Mouse (Mus musculus) CH12.LX (cell line): Measurements from ENCODE around the gene Ttc17. TPM values are rescaled to one million over a fixed set of nuclear protein-coding genes. Genes with fewer than 3 reads are reported as not detected.

Experiments
- DNase-seq: peaks from one replicate; pipeline ENCODE4 v3.0.0-alpha.2; 2013; ENCODE audit errors: extremely low read depth
- H3K27ac ChIP-seq: 2 replicates; pipeline ENCODE4 v1.5.1; 2012; ENCODE audit warnings: low read depth, mild to moderate bottlenecking, control low read depth, moderate library complexity; ENCODE audit not compliant: insufficient read depth
- H3K27me3 ChIP-seq: replicated peaks from 2 replicates; pipeline ENCODE3; 2012; ENCODE audit warnings: inconsistent platforms
- H3K36me3 ChIP-seq, 2 experiments: replicated peaks in 1 of 2; 2 replicates each; pipeline versions ENCODE3 to v1.6.1; 2012; ENCODE audit warnings: inconsistent platforms in 1 of 2, low read length in 1 of 2, mild to moderate bottlenecking in 1 of 2, mixed read lengths in 1 of 2, moderate library complexity in 1 of 2; ENCODE audit not compliant: control insufficient read depth in 1 of 2, insufficient read depth in 1 of 2
- H3K4me1 ChIP-seq, 2 experiments: 2 replicates each; pipeline ENCODE4 v1.6.1; 2012; ENCODE audit warnings: inconsistent platforms in 1 of 2, moderate library complexity in 1 of 2; ENCODE audit not compliant: insufficient read depth in 2 of 2, control insufficient read depth in 1 of 2
- H3K4me2 ChIP-seq: 2 replicates; pipeline ENCODE4 v1.6.1; 2012; ENCODE audit warnings: low read depth, mild to moderate bottlenecking, control low read depth; ENCODE audit not compliant: poor library complexity, insufficient read depth, severe bottlenecking
- H3K4me3 ChIP-seq, 3 experiments: fragments of 150-350 bp in 1 of 3; sonication (generic) in 1 of 3; replicated peaks in 1 of 3; 2 replicates each; pipeline versions ENCODE3 to v1.5.1; 2011 to 2012; ENCODE audit warnings: low read depth in 2 of 3, low read length in 2 of 3, mild to moderate bottlenecking in 2 of 3, moderate library complexity in 2 of 3, control low read depth in 1 of 3, improper control_type of control experiment in 1 of 3, inconsistent platforms in 1 of 3, mixed read lengths in 1 of 3; ENCODE audit not compliant: poor library complexity in 1 of 3
- H3K79me2 ChIP-seq: replicated peaks from 2 replicates; pipeline ENCODE4 v1.6.1; 2012; ENCODE audit warnings: mild to moderate bottlenecking, moderate library complexity; ENCODE audit not compliant: control insufficient read depth, poor library complexity, insufficient read depth, severe bottlenecking; ENCODE audit errors: extremely low read depth
- H3K9ac ChIP-seq: 2 replicates; pipeline ENCODE4 v1.6.1; 2012; ENCODE audit warnings: low read depth, mild to moderate bottlenecking, control low read depth, moderate library complexity; ENCODE audit not compliant: insufficient read depth
- H3K9me3 ChIP-seq: replicated peaks from 2 replicates; pipeline ENCODE3; 2012; ENCODE audit warnings: low read length, inconsistent platforms, mixed read lengths
- BHLHE40 ChIP-seq: IDR thresholded peaks from 2 replicates; pipeline ENCODE4 v1.6.1; 2011; ENCODE audit warnings: mild to moderate bottlenecking, low read depth, low read length, improper control_type of control experiment
- CHD1 ChIP-seq: IDR thresholded peaks from 2 replicates; pipeline ENCODE4 v1.6.1; 2012; ENCODE audit warnings: low read depth, low read length, improper control_type of control experiment, inconsistent platforms
- EP300 ChIP-seq: IDR thresholded peaks from 2 replicates; pipeline ENCODE4 v1.6.1; 2011; ENCODE audit warnings: low read length, improper control_type of control experiment
- ETS1 ChIP-seq: conservative IDR thresholded peaks from 2 replicates; pipeline ENCODE4 v1.6.1; 2012; ENCODE audit warnings: low read depth, mild to moderate bottlenecking, inconsistent platforms, low read length, improper control_type of control experiment, moderate library complexity
- GABPA ChIP-seq: IDR thresholded peaks from 2 replicates; pipeline ENCODE4 v1.6.1; 2012; ENCODE audit warnings: low read depth, low read length, improper control_type of control experiment, inconsistent platforms; ENCODE audit not compliant: insufficient replicate concordance
- HCFC1 ChIP-seq: IDR thresholded peaks from 2 replicates; pipeline ENCODE4 v1.6.1; 2012; ENCODE audit warnings: low read depth, mild to moderate bottlenecking, inconsistent platforms, low read length, improper control_type of control experiment
- IRF4 ChIP-seq: IDR thresholded peaks from 2 replicates; pipeline ENCODE4 v1.6.1; 2014; ENCODE audit warnings: low read depth, mild to moderate bottlenecking, inconsistent platforms, low read length, improper control_type of control experiment
- MAFK ChIP-seq: IDR thresholded peaks from 2 replicates; pipeline ENCODE4 v1.6.1; 2011; ENCODE audit warnings: low read length, improper control_type of control experiment; ENCODE audit not compliant: insufficient replicate concordance
- MAX ChIP-seq: IDR thresholded peaks from 2 replicates; pipeline ENCODE4 v1.6.1; 2011; ENCODE audit warnings: low read length, improper control_type of control experiment
- MEF2A ChIP-seq: IDR thresholded peaks from 2 replicates; pipeline ENCODE4 v1.6.1; 2014; ENCODE audit warnings: low read depth, mild to moderate bottlenecking, inconsistent platforms, low read length, improper control_type of control experiment, borderline replicate concordance
- MXI1 ChIP-seq: IDR thresholded peaks from 2 replicates; pipeline ENCODE4 v1.6.1; 2011; ENCODE audit warnings: mild to moderate bottlenecking, low read depth, low read length, improper control_type of control experiment
- MYC ChIP-seq: IDR thresholded peaks from 2 replicates; pipeline ENCODE4 v1.6.1; 2011; ENCODE audit warnings: low read depth, mild to moderate bottlenecking, improper control_type of control experiment, low read length
- NRF1 ChIP-seq: IDR thresholded peaks from 2 replicates; pipeline ENCODE4 v1.6.1; 2014; ENCODE audit warnings: low read depth, mild to moderate bottlenecking, inconsistent platforms, low read length, improper control_type of control experiment, moderate library complexity
- PAX5 ChIP-seq: IDR thresholded peaks from 2 replicates; pipeline ENCODE4 v1.6.1; 2012; ENCODE audit warnings: low read length, inconsistent platforms, mixed read lengths
- POLR2A ChIP-seq: IDR thresholded peaks from 2 replicates; pipeline ENCODE4 v1.6.1; 2011; ENCODE audit warnings: low read depth, mild to moderate bottlenecking, improper control_type of control experiment, low read length
- POLR2AphosphoS2 ChIP-seq: IDR thresholded peaks from 2 replicates; pipeline ENCODE4 v1.6.1; 2011; ENCODE audit warnings: low read depth, low read length, improper control_type of control experiment
- SIN3A ChIP-seq: IDR thresholded peaks from 2 replicates; pipeline ENCODE4 v1.6.1; 2012; ENCODE audit warnings: low read length, improper control_type of control experiment, inconsistent platforms
- SMC3 ChIP-seq: IDR thresholded peaks from 2 replicates; pipeline ENCODE4 v1.6.1; 2011; ENCODE audit warnings: low read depth, low read length, improper control_type of control experiment
- TBP ChIP-seq: conservative IDR thresholded peaks from 2 replicates; pipeline ENCODE4 v1.6.1; 2011; ENCODE audit warnings: low read depth, low read length, improper control_type of control experiment
- TCF12 ChIP-seq: IDR thresholded peaks from 2 replicates; pipeline ENCODE4 v1.6.1; 2014; ENCODE audit warnings: low read depth, mild to moderate bottlenecking, inconsistent platforms, low read length, improper control_type of control experiment
- USF1 ChIP-seq: IDR thresholded peaks from 2 replicates; pipeline ENCODE4 v1.6.1; 2014; ENCODE audit warnings: low read depth, mild to moderate bottlenecking, inconsistent platforms, low read length, improper control_type of control experiment
- ZC3H11A ChIP-seq: IDR thresholded peaks from 2 replicates; pipeline ENCODE4 v1.6.1; 2012; ENCODE audit warnings: low read depth, mild to moderate bottlenecking, inconsistent platforms, low read length, improper control_type of control experiment
- ZKSCAN1 ChIP-seq: IDR thresholded peaks from 2 replicates; pipeline ENCODE4 v1.6.1; 2012; ENCODE audit warnings: low read depth, inconsistent platforms, low read length, improper control_type of control experiment, borderline replicate concordance
- ZMIZ1 ChIP-seq: IDR thresholded peaks from 2 replicates; pipeline ENCODE4 v1.6.1; 2012; ENCODE audit warnings: low read depth, mild to moderate bottlenecking, inconsistent platforms, low read length, improper control_type of control experiment
- ZNF384 ChIP-seq: IDR thresholded peaks from 2 replicates; pipeline ENCODE4 v1.6.1; 2012; ENCODE audit warnings: low read depth, low read length, improper control_type of control experiment, inconsistent platforms
- dilution Hi-C: fragments of 300-500 bp; cut with MboI; formaldehyde crosslinking; loops from 2 replicates; pipeline ENCODE4 v1.14.3; 2020; ENCODE audit warnings: low sequenced_read_pairs; ENCODE audit not compliant: extremely low pct_unique_long_range_greater_than_20kb, extremely low pct_ligation_motif_present
- in situ Hi-C: fragments of 300-500 bp; cut with MboI; formaldehyde crosslinking; loops from 3 replicates; pipeline ENCODE4 v1.14.3; 2019; ENCODE audit warnings: low sequenced_read_pairs, low pct_ligation_motif_present, low pct_unique_long_range_greater_than_20kb, mixed read lengths
- polyA plus RNA-seq: library from polyadenylated mRNA; unstranded; fragments of >175 nt; gene quantifications from 2 replicates; pipeline ENCODE4 v1.2.1, GENCODE M21; 2012; ENCODE audit warnings: low read depth; ENCODE audit not compliant: insufficient read length
- total RNA-seq, 2 experiments: library from RNA; depleted of rRNA; stranded (reverse); fragments of 300-350 nt in 1 of 2; fragments of >200 nt in 1 of 2; gene quantifications; 2 replicates each; pipeline ENCODE4 v1.2.3; 2012 to 2014

Gene Ttc17
- total and polyA plus RNA-seq, 3 experiments, result 13.2 to 17.9 (median 13.8) TPM

- H3K4me3 ChIP-seq, result no peak overlapping the region
- H3K9me3 ChIP-seq, result no peaks in the 10 kb centered on the region
- H3K9ac ChIP-seq, result no peak overlapping the region
- H3K4me2 ChIP-seq, result no peak overlapping the region
- dilution Hi-C loops, result no loop called here
- peaks cover 11 to 43% of the 10 kb centered on the region in 2 experiments for H3K4me1 ChIP-seq
- TF ChIP-seq HCFC1, result no peak
- TF ChIP-seq SMC3, result no peak
- TF ChIP-seq TCF12, result no peak
- no peak for TF ChIP-seq MAX
- no peak for TF ChIP-seq ZNF384
- no peak for TF ChIP-seq MAFK
- TF ChIP-seq USF1, result no peak
- TF ChIP-seq MYC, result no peak
- no peak for TF ChIP-seq ZKSCAN1
- no peak for TF ChIP-seq MXI1
- no peak for TF ChIP-seq NRF1
- no peak for TF ChIP-seq ZC3H11A
- no peak for TF ChIP-seq POLR2A
- no peak for TF ChIP-seq ETS1
- no peak for TF ChIP-seq IRF4
- TF ChIP-seq, all 38 proteins: peak for 0
- Histone ChIP-seq H3K36me3 (no peaks in the 10 kb centered on the region), H3K79me2 (no peaks in the 10 kb centered on the region), H3K27me3 (peaks cover 54% of the 10 kb centered on the region), H3K27ac (no peak overlapping the region)
- in situ Hi-C loops, result no loop called here
- no peak for DNase-seq
Observed at GRCm38 (mm10) chr2:94266381-94267160, 139.9 kb downstream of the Ttc17 start.

- H3K4me1 ChIP-seq, result peaks cover 11 to 43% of the 10 kb centered on the region in 2 experiments
- no peak overlapping the region for H3K4me3 ChIP-seq
- peak; percentile 39 for TF ChIP-seq EP300
- TF ChIP-seq SIN3A, result peak; percentile 39; the same call in 1 of the 2 replicates
- TF ChIP-seq ZNF384, result peak; percentile 91
- no peak for TF ChIP-seq ETS1
- TF ChIP-seq PAX5, result no peak
- no peak for TF ChIP-seq POLR2AphosphoS2
- no peak for TF ChIP-seq MYC
- peak; percentile 87 for TF ChIP-seq MEF2A
- TF ChIP-seq CHD1, result no peak
- no peak for TF ChIP-seq TBP
- TF ChIP-seq MAX, result 0 out of 2 replicates have a peak, but pooled peaks have one; percentile 14
- no peak for TF ChIP-seq GABPA
- TF ChIP-seq ZKSCAN1, result no peak
- no peak for TF ChIP-seq ZMIZ1
- peak; percentile 78 for TF ChIP-seq BHLHE40
- no peak for TF ChIP-seq MAFK
- dilution Hi-C loops, result no loop called here
- H3K9ac ChIP-seq, result no peak overlapping the region
- DNase-seq, result no peak
- no peak overlapping the region for H3K27ac ChIP-seq
- H3K79me2 ChIP-seq, result no peaks in the 10 kb centered on the region
- no peaks in the 10 kb centered on the region for H3K9me3 ChIP-seq
- H3K4me2 ChIP-seq, result peak overlapping the region; percentile 100
- H3K36me3 ChIP-seq, result no peaks in the 10 kb centered on the region
- peaks cover 53% of the 10 kb centered on the region for H3K27me3 ChIP-seq
- in situ Hi-C loops, result no loop called here
Observed at GRCm38 (mm10) chr2:94265221-94266191, 141.0 kb downstream of the Ttc17 start.
